Mouse (Mus musculus) erythroblast, embryonic 14.5 days (primary cell): ENCODE data around the gene Zmynd10.

Experiments
- GATA1 ChIP-seq: IDR thresholded peaks from 2 replicates; pipeline ENCODE4 v1.6.1; 2012; ENCODE audit warnings: low read length, inconsistent platforms, mixed read lengths
- TAL1 ChIP-seq: IDR thresholded peaks from 3 replicates; pipeline ENCODE4 v1.6.1; 2012; ENCODE audit warnings: low read length, inconsistent platforms, mixed read lengths

DNA sequence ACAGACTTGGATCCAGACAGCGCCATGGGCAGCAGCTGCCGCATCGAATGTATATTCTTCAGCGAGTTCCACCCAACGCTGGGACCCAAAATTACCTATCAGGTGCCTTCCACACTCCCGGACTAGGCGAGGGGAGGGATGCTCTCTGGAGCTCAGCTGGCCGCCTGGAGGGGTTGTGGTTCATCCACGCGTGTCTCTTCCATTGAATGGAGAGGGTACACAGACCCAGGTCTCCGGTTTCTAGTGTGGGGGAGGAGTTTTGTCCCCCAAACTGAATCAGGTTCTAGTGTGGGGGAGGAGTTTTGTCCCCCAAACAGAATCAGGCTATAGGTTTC is 4.8 kb upstream of the Zmynd10 start:
- TF ChIP-seq GATA1: no peak
- TF ChIP-seq TAL1: no peak
